11 mouse cellular contexts compared by ENCODE assay signal in the genomic region with DNA sequence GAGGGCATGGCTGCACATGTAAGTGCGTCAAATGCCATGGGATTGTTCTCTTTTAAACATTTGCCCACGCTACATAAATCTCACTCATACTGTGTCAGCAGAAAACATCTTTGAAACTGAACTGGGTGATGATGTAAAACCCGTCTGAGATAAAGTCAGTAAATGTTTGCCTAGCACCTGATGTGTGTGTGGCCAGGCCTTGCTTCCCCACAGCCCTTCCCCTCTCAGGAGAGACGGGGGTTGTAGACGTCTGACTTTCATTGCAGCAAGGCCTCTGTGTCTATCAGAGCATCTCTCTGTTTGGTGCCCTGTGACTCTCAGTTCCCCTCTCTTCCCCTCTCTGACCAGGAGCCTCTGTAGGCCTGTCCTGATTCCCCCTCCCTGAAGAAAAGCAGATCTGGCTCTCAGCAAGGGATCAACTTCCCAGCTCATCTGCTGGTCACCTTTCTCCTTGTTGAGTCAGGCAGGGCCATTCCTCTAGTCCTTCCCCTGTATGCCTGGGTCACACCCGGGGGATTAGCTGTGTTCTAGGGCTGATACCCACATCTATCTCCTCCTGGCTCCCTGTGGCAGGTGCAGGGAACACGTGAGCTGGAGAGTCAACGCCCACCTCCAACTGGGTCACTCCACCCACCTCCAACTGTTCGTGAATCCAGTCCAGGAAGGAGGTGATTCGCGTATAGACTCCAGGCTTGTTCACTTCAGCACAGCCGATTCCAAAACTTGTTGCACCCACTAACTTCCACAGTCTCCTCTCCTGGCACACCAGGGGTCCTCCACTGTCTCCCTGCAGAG. TPM values are rescaled to one million over a fixed set of nuclear protein-coding genes. Genes with fewer than 3 reads are reported as not detected.
DNase-seq lines count a peak whose midpoint lies in the region; ATAC-seq lines count a peak whose summit lies in the region.
"Had no signal": no experiment of that assay in that cellular context is flagged by ENCODE, and none has a peak within 500 bp of the region (broad histone marks: within the 10 kb centered on the region; RNA-seq: fewer than 3 reads in every experiment).

No protein-coding gene starts in this region.

- H3K27ac ChIP-seq in liver, embryonic 13.5 days: no peak overlapping the region
- H3K27ac ChIP-seq in forebrain, embryonic 12.5 days: no peak overlapping the region
- H3K27ac ChIP-seq: heart, adult 2 months; neural tube, embryonic 12.5 days had no signal

- DNase-seq in right cerebral cortex, adult 18-20 months: peak; percentile 21
- DNase-seq in right cerebral cortex, postnatal 4 days: no peak
- peak; percentile 20 to 53 for DNase-seq in frontal cortex, postnatal 36 days (ENCODE audit: low spot score in 2 of 2)
- DNase-seq in liver, embryonic 13.5 days: no peak
- DNase-seq in thymus, postnatal 14 days: peak; percentile 64
- DNase-seq in spleen, adult 12 weeks (ENCODE audit: low spot score): no peak
- DNase-seq in heart, adult 8-10 months (ENCODE audit: low spot score): no peak
- DNase-seq: heart, adult 2 months had no signal

- H3K9me3 ChIP-seq in liver, embryonic 13.5 days (replicated peaks): no peaks in the 10 kb centered on the region
- H3K9me3 ChIP-seq in forebrain, embryonic 12.5 days: no peaks in the 10 kb centered on the region

- no peaks in the 10 kb centered on the region for H3K27me3 ChIP-seq in liver, embryonic 13.5 days
- H3K27me3 ChIP-seq in forebrain, embryonic 12.5 days: no peaks in the 10 kb centered on the region
- H3K27me3 ChIP-seq: neural tube, embryonic 12.5 days had no signal

- WGBS in liver, embryonic 13.5 days (ENCODE audit: insufficient replicate concordance): 56% methylated on average over 12 of the region's 12 CpGs
- 75% methylated on average over 12 of the region's 12 CpGs for WGBS in forebrain, embryonic 12.5 days

- ATAC-seq in liver, embryonic 13.5 days (ENCODE audit: low read depth): 0 out of 2 replicates have a peak, but pooled peaks have one; percentile 16
- no peak for ATAC-seq in forebrain, embryonic 12.5 days (ENCODE audit: low FRiP score)

- H3K9ac ChIP-seq in liver, embryonic 13.5 days: no peak overlapping the region
- H3K9ac ChIP-seq in forebrain, embryonic 12.5 days: no peak overlapping the region
- H3K9ac ChIP-seq: neural tube, embryonic 12.5 days had no signal

- H3K4me2 ChIP-seq in liver, embryonic 13.5 days: no peak overlapping the region
- H3K4me2 ChIP-seq in forebrain, embryonic 12.5 days: no peak overlapping the region
- H3K4me2 ChIP-seq: neural tube, embryonic 12.5 days had no signal

- no peaks in the 10 kb centered on the region for H3K36me3 ChIP-seq in liver, embryonic 13.5 days
- no peaks in the 10 kb centered on the region for H3K36me3 ChIP-seq in forebrain, embryonic 12.5 days (replicated peaks)
- H3K36me3 ChIP-seq: neural tube, embryonic 12.5 days had no signal

- no peak overlapping the region for H3K4me3 ChIP-seq in liver, embryonic 13.5 days (replicated peaks)
- H3K4me3 ChIP-seq in forebrain, embryonic 12.5 days (replicated peaks): no peak overlapping the region
- H3K4me3 ChIP-seq: heart, adult 2 months; neural tube, embryonic 12.5 days had no signal

- H3K4me1 ChIP-seq in liver, embryonic 13.5 days (replicated peaks): peaks cover 3% of the 10 kb centered on the region; the same call in 1 of the 2 replicates
- H3K4me1 ChIP-seq in forebrain, embryonic 12.5 days: no peaks in the 10 kb centered on the region
- H3K4me1 ChIP-seq: neural tube, embryonic 12.5 days had no signal

RNA-seq across cellular contexts. Expression of a gene that starts 15.4 kb away (rescaled TPM):
- polyA plus RNA-seq in liver, embryonic 13.5 days (2015; fragmentation: Nextera tagmentation; extraction: Ambion mirVana): 0.12 and 0.16 TPM in 2 replicates
- not detected in 2 replicates for polyA plus RNA-seq in forebrain, embryonic 12.5 days (2016; fragmentation: Nextera tagmentation; extraction: Ambion mirVana)
- not detected for total RNA-seq in heart, adult 8-10 months (2022)
- total RNA-seq: heart, adult 2 months had no signal
- polyA plus RNA-seq: heart, adult 2 months; neural tube, embryonic 12.5 days had no signal

RNA-seq across cellular contexts. Expression of a gene that starts 18.3 kb away (rescaled TPM):
- polyA plus RNA-seq in liver, embryonic 13.5 days (2015; fragmentation: Nextera tagmentation; extraction: Ambion mirVana): 0.43 TPM in 1 of 2 replicates, not detected in the other
- not detected in 2 replicates for polyA plus RNA-seq in forebrain, embryonic 12.5 days (2016; fragmentation: Nextera tagmentation; extraction: Ambion mirVana)
- total RNA-seq in heart, adult 8-10 months (2022): not detected
- total RNA-seq: heart, adult 2 months had no signal
- polyA plus RNA-seq: heart, adult 2 months; neural tube, embryonic 12.5 days; urinary bladder, adult 2 months had no signal

RNA-seq across cellular contexts. Expression of a gene that starts 24.3 kb away (rescaled TPM):
- 18.8 and 19.9 TPM in 2 replicates for polyA plus RNA-seq in liver, embryonic 13.5 days (2015; fragmentation: Nextera tagmentation; extraction: Ambion mirVana)
- polyA plus RNA-seq in forebrain, embryonic 12.5 days (2016; fragmentation: Nextera tagmentation; extraction: Ambion mirVana): 0.10 and 0.29 TPM in 2 replicates
- under 1 TPM in 2 of 4 experiments, not detected in 2; 0.11 to 0.19 TPM for total RNA-seq in heart, adult 8-10 months (2022)

RNA-seq across cellular contexts. Expression of a gene that starts 39.3 kb away (rescaled TPM):
- polyA plus RNA-seq in liver, embryonic 13.5 days (2015; fragmentation: Nextera tagmentation; extraction: Ambion mirVana): not detected in 2 replicates
- polyA plus RNA-seq in forebrain, embryonic 12.5 days (2016; fragmentation: Nextera tagmentation; extraction: Ambion mirVana): not detected in 2 replicates
- not detected for total RNA-seq in heart, adult 8-10 months (2022)
- total RNA-seq: heart, adult 2 months had no signal
- polyA plus RNA-seq: neural tube, embryonic 12.5 days had no signal

RNA-seq across cellular contexts. Expression of a gene that starts 53.9 kb away (rescaled TPM):
- polyA plus RNA-seq in liver, embryonic 13.5 days (2015; fragmentation: Nextera tagmentation; extraction: Ambion mirVana): 4.7 and 6.0 TPM in 2 replicates
- 0.88 TPM in 1 of 2 replicates, not detected in the other for polyA plus RNA-seq in forebrain, embryonic 12.5 days (2016; fragmentation: Nextera tagmentation; extraction: Ambion mirVana)
- total RNA-seq in heart, adult 8-10 months (2022): not detected
- total RNA-seq: heart, adult 2 months had no signal
- polyA plus RNA-seq: urinary bladder, adult 2 months had no signal

Comparison
In these comparisons a context has a peak if more than half of its experiments do, and no peak if none do; other contexts are left out.
1. DNase-seq: peak in right cerebral cortex, adult 18-20 months (single experiment), frontal cortex, postnatal 36 days (2 of 2) and thymus, postnatal 14 days (single experiment); none in right cerebral cortex, postnatal 4 days (single experiment), liver, embryonic 13.5 days (single experiment), spleen, adult 12 weeks (single experiment) and heart, adult 8-10 months (single experiment).
2. RNA of a gene that starts 24.3 kb away (polyA plus RNA-seq): 18.8 to 19.9 TPM in liver, embryonic 13.5 days; 0.10 to 0.29 TPM in forebrain, embryonic 12.5 days; every median in the first group is over 10 times any median in the second.